Mouse (Mus musculus) stomach, embryonic 14.5 days (tissue): ENCODE results near the gene Rara. TPM values are rescaled to one million over a fixed set of nuclear protein-coding genes. Genes with fewer than 3 reads are reported as not detected.

Experiments
- ATAC-seq: fragments of 200-750 bp; cut with Nextera tagmentation; 2 replicates; pipeline ENCODE4 v1.8.0; 2017; ENCODE audit warnings: low read depth, moderate TSS enrichment; ENCODE audit not compliant: insufficient number of reproducible peaks, insufficient read depth, low FRiP score
- H3K27ac ChIP-seq: fragments of 300-500 bp; sonication (generic); 2 replicates; pipeline ENCODE4 v1.5.1; 2014; ENCODE audit warnings: mild to moderate bottlenecking, low read length, moderate library complexity, mixed read lengths
- H3K27me3 ChIP-seq: fragments of 300-500 bp; sonication (generic); 2 replicates; pipeline ENCODE4 v1.6.1; 2014; ENCODE audit warnings: low read length, control low read depth, mixed read lengths; ENCODE audit not compliant: control insufficient read depth, insufficient read depth
- H3K36me3 ChIP-seq: fragments of 300-500 bp; sonication (generic); 2 replicates; pipeline ENCODE4 v1.6.1; 2014; ENCODE audit warnings: mild to moderate bottlenecking, control low read depth, low read length, moderate library complexity, mixed read lengths; ENCODE audit not compliant: control insufficient read depth, insufficient read depth
- H3K4me1 ChIP-seq: fragments of 300-500 bp; sonication (generic); 2 replicates; pipeline ENCODE4 v1.6.1; 2014; ENCODE audit warnings: low read length, control low read depth, mixed read lengths; ENCODE audit not compliant: control insufficient read depth, insufficient read depth
- H3K4me2 ChIP-seq: fragments of 300-500 bp; sonication (generic); replicated peaks from 2 replicates; pipeline ENCODE4 v1.6.1; 2014; ENCODE audit warnings: low read depth, low read length, control low read depth
- H3K4me3 ChIP-seq: fragments of 300-500 bp; sonication (generic); 2 replicates; pipeline ENCODE4 v1.5.1; 2014; ENCODE audit warnings: low read depth, low read length, control low read depth
- H3K9ac ChIP-seq: fragments of 300-500 bp; sonication (generic); replicated peaks from 2 replicates; pipeline ENCODE4 v1.6.1; 2014; ENCODE audit warnings: low read depth, mild to moderate bottlenecking, control low read depth, low read length, moderate library complexity, mixed read lengths
- H3K9me3 ChIP-seq: fragments of 300-500 bp; sonication (generic); 2 replicates; pipeline ENCODE4 v1.6.1; 2016; ENCODE audit warnings: low read depth, low read length, control low read depth; ENCODE audit not compliant: control insufficient read depth
- WGBS: fragments of 180-500 bp; shearing (Covaris S2); extraction: QIAGEN DNeasy Blood & Tissue Kit; methylation state at CpG from one replicate; pipeline ENCODE4 v1.1.7; 2014; 5-methylcytosine and 5-hydroxymethylcytosine counted together
- polyA plus RNA-seq: library from polyadenylated mRNA; unstranded; fragments of >200 nt; fragmentation: Nextera tagmentation; extraction: Ambion mirVana; gene quantifications from 2 replicates; pipeline ENCODE4 v1.2.1, GENCODE M21; 2014

Rara gene
- polyA plus RNA-seq, 1 experiment from 2014 or later: 54.0 TPM

- WGBS: 1% methylated on average over 36 of the region's 38 CpGs
- peaks cover 71% of the 10 kb centered on the region for H3K4me1 ChIP-seq
- H3K9me3 ChIP-seq: no peaks in the 10 kb centered on the region
- H3K4me2 ChIP-seq: peak overlapping the region; percentile 96
- peak overlapping the region; percentile 96 for H3K27ac ChIP-seq
- peak; percentile 87 for ATAC-seq
- peak overlapping the region; percentile 92 for H3K9ac ChIP-seq
- no peaks in the 10 kb centered on the region for H3K27me3 ChIP-seq
- H3K4me3 ChIP-seq: peak overlapping the region; percentile 87
- no peaks in the 10 kb centered on the region for H3K36me3 ChIP-seq
These were observed 9.8 kb downstream of the Rara start for GRCm38 (mm10) chr11:98937410-98937913.

- WGBS: under 1% methylated on average over 39 of the region's 39 CpGs
- no peaks in the 10 kb centered on the region for H3K36me3 ChIP-seq
- no peaks in the 10 kb centered on the region for H3K27me3 ChIP-seq
- H3K4me2 ChIP-seq: peak overlapping the region; percentile 96
- peaks cover 71% of the 10 kb centered on the region for H3K4me1 ChIP-seq
- H3K9ac ChIP-seq: peak overlapping the region; percentile 92
- H3K4me3 ChIP-seq: peak overlapping the region; percentile 87
- peak overlapping the region; percentile 96 for H3K27ac ChIP-seq
- H3K9me3 ChIP-seq: no peaks in the 10 kb centered on the region
- no peak for ATAC-seq
These were observed 10.5 kb downstream of the Rara start for GRCm38 (mm10) chr11:98937914-98938694.

GRCm38 (mm10) chr11:98938701-98939083 is 11.1 kb downstream of the Rara start:
- Histone ChIP-seq H3K27ac (peak overlapping the region; percentile 96; the same call in 1 of the 2 replicates), H3K9ac (peak overlapping the region; percentile 92), H3K4me1 (peaks cover 73% of the 10 kb centered on the region), H3K36me3 (no peaks in the 10 kb centered on the region), H3K9me3 (no peaks in the 10 kb centered on the region), H3K4me2 (peak overlapping the region; percentile 96), H3K4me3 (peak overlapping the region; percentile 87), H3K27me3 (no peaks in the 10 kb centered on the region)
- WGBS: 26% methylated on average over 7 of the region's 7 CpGs
- no peak for ATAC-seq

GRCm38 (mm10) chr11:98939084-98939952 is 11.7 kb downstream of the Rara start:
- Histone ChIP-seq H3K9me3 (no peaks in the 10 kb centered on the region), H3K4me2 (peak overlapping the region; percentile 96), H3K27me3 (no peaks in the 10 kb centered on the region), H3K9ac (peak overlapping the region; percentile 92; the same call in 1 of the 2 replicates), H3K27ac (peak overlapping the region; percentile 96; the same call in 1 of the 2 replicates), H3K36me3 (no peaks in the 10 kb centered on the region), H3K4me3 (peak overlapping the region; percentile 87), H3K4me1 (peaks cover 79% of the 10 kb centered on the region)
- ATAC-seq: no peak
- 31% methylated on average over 15 of the region's 15 CpGs for WGBS

- Histone ChIP-seq H3K27ac (peak overlapping the region; percentile 96), H3K4me3 (peak overlapping the region; percentile 87), H3K27me3 (no peaks in the 10 kb centered on the region), H3K9me3 (no peaks in the 10 kb centered on the region), H3K4me1 (peaks cover 87% of the 10 kb centered on the region), H3K9ac (peak overlapping the region; percentile 25; the same call in 1 of the 2 replicates), H3K4me2 (peak overlapping the region; percentile 96), H3K36me3 (no peaks in the 10 kb centered on the region)
- ATAC-seq: no peak
- WGBS: 34% methylated on average over 11 of the region's 11 CpGs
These were observed 12.5 kb downstream of the Rara start for GRCm38 (mm10) chr11:98939953-98940641.

- peaks cover 88% of the 10 kb centered on the region for H3K4me1 ChIP-seq
- ATAC-seq: no peak
- no peaks in the 10 kb centered on the region for H3K36me3 ChIP-seq
- H3K9me3 ChIP-seq: no peaks in the 10 kb centered on the region
- WGBS: 37% methylated on average over 3 of the region's 3 CpGs
- no peaks in the 10 kb centered on the region for H3K27me3 ChIP-seq
- no peak overlapping the region; the same call in 1 of the 2 replicates for H3K9ac ChIP-seq
- H3K4me2 ChIP-seq: peak overlapping the region; percentile 96
- H3K4me3 ChIP-seq: peak overlapping the region; percentile 87
- peak overlapping the region; percentile 96 for H3K27ac ChIP-seq
These were observed 13.2 kb downstream of the Rara start for GRCm38 (mm10) chr11:98940776-98941175.

GRCm38 (mm10) chr11:98941341-98941825 is 13.8 kb downstream of the Rara start:
- no peaks in the 10 kb centered on the region for H3K9me3 ChIP-seq
- H3K4me3 ChIP-seq: peak overlapping the region; percentile 87
- no peaks in the 10 kb centered on the region for H3K27me3 ChIP-seq
- 2% methylated on average over 12 of the region's 12 CpGs for whole genome bisulfite sequencing
- no peaks in the 10 kb centered on the region for H3K36me3 ChIP-seq
- peak overlapping the region; percentile 96 for H3K27ac ChIP-seq
- ATAC-seq: no peak
- H3K4me2 ChIP-seq: peak overlapping the region; percentile 96
- H3K9ac ChIP-seq: peak overlapping the region; percentile 25
- H3K4me1 ChIP-seq: peaks cover 87% of the 10 kb centered on the region
